Mouse (Mus musculus) hindbrain, embryonic 14.5 days (tissue): ENCODE results near the gene Slc2a10. TPM values are rescaled to one million over a fixed set of nuclear protein-coding genes. Genes with fewer than 3 reads are reported as not detected.

Experiments
- ATAC-seq: fragments of 200-750 bp; cut with Nextera tagmentation; 2 replicates; pipeline ENCODE4 v1.8.0; 2017; ENCODE audit warnings: moderate number of reproducible peaks, mild to moderate bottlenecking, moderate TSS enrichment, moderate library complexity; ENCODE audit not compliant: low FRiP score
- DNase-seq: peaks from one replicate; pipeline ENCODE4 v3.0.0-alpha.2; 2015; ENCODE audit warnings: low spot score
- H3K27ac ChIP-seq: fragments of 300-500 bp; sonication (generic); 2 replicates; pipeline ENCODE4 v1.5.1; 2014; ENCODE audit warnings: mild to moderate bottlenecking, moderate library complexity
- H3K27me3 ChIP-seq: fragments of 300-500 bp; sonication (generic); 2 replicates; pipeline ENCODE4 v1.6.1; 2014; ENCODE audit warnings: mild to moderate bottlenecking, low read length, mixed read lengths; ENCODE audit not compliant: control insufficient read depth, insufficient read depth
- H3K36me3 ChIP-seq: fragments of 300-500 bp; sonication (generic); replicated peaks from 2 replicates; pipeline ENCODE4 v1.6.1; 2014; ENCODE audit not compliant: control insufficient read depth, insufficient read depth
- H3K4me1 ChIP-seq: fragments of 300-500 bp; sonication (generic); replicated peaks from 2 replicates; pipeline ENCODE4 v1.6.1; 2014; ENCODE audit warnings: antibody characterized with exemption, low read length, mixed read lengths; ENCODE audit not compliant: control insufficient read depth, insufficient read depth
- H3K4me2 ChIP-seq: fragments of 300-500 bp; sonication (generic); replicated peaks from 2 replicates; pipeline ENCODE4 v1.6.1; 2014; ENCODE audit warnings: mild to moderate bottlenecking, moderate library complexity
- H3K4me3 ChIP-seq: fragments of 300-500 bp; sonication (generic); replicated peaks from 2 replicates; pipeline ENCODE4 v1.5.1; 2014; ENCODE audit warnings: mild to moderate bottlenecking, low read length
- H3K9ac ChIP-seq: fragments of 300-500 bp; sonication (generic); 2 replicates; pipeline ENCODE4 v1.6.1; 2014
- H3K9me3 ChIP-seq: fragments of 300-500 bp; sonication (generic); 2 replicates; pipeline ENCODE4 v1.6.1; 2016; ENCODE audit warnings: low read length; ENCODE audit not compliant: control insufficient read depth
- WGBS: fragments of 180-500 bp; shearing (Covaris S2); extraction: QIAGEN DNeasy Blood & Tissue Kit; methylation state at CpG from one replicate; pipeline ENCODE4 v1.1.7; 2014; 5-methylcytosine and 5-hydroxymethylcytosine counted together
- polyA plus RNA-seq: library from polyadenylated mRNA; unstranded; fragments of >200 nt; fragmentation: Nextera tagmentation; extraction: Ambion mirVana; gene quantifications from 2 replicates; pipeline ENCODE4 v1.2.1, GENCODE M21; 2014

The Slc2a10 gene
- polyA plus RNA-seq, 1 experiment from 2014 or later = 2.2 TPM

- 0 out of 2 replicates have a peak, but pooled peaks cover 11% of the 10 kb centered on the region for H3K27me3 ChIP-seq
- DNase-seq = no peak
- H3K9me3 ChIP-seq = no peaks in the 10 kb centered on the region
- 54% methylated on average over 5 of the region's 5 CpGs for WGBS
- no peak for ATAC-seq
- H3K36me3 ChIP-seq = no peaks in the 10 kb centered on the region
- no peaks in the 10 kb centered on the region for H3K4me1 ChIP-seq
- no peak overlapping the region for H3K27ac ChIP-seq
- no peak overlapping the region for H3K4me3 ChIP-seq
- H3K4me2 ChIP-seq = no peak overlapping the region
- no peak overlapping the region for H3K9ac ChIP-seq
Measured at GRCm38 (mm10) chr2:165475850-165476249, 27.7 kb upstream of the Slc2a10 start.

GRCm38 (mm10) chr2:165482003-165482402 is 21.6 kb upstream of the Slc2a10 start:
- no peak for DNase-seq
- no peaks in the 10 kb centered on the region for H3K4me1 ChIP-seq
- no peaks in the 10 kb centered on the region for H3K27me3 ChIP-seq
- H3K4me3 ChIP-seq = no peak overlapping the region
- H3K4me2 ChIP-seq = no peak overlapping the region
- H3K9ac ChIP-seq = no peak overlapping the region
- H3K27ac ChIP-seq = no peak overlapping the region
- WGBS = 62% methylated on average over 8 of the region's 8 CpGs
- no peaks in the 10 kb centered on the region for H3K9me3 ChIP-seq
- no peak for ATAC-seq
- no peaks in the 10 kb centered on the region for H3K36me3 ChIP-seq

- peaks cover 8% of the 10 kb centered on the region for H3K36me3 ChIP-seq
- WGBS = 65% methylated on average over 6 of the region's 6 CpGs
- H3K27me3 ChIP-seq = no peaks in the 10 kb centered on the region
- H3K4me3 ChIP-seq = no peak overlapping the region
- no peaks in the 10 kb centered on the region for H3K9me3 ChIP-seq
- H3K9ac ChIP-seq = no peak overlapping the region
- H3K4me2 ChIP-seq = no peak overlapping the region
- no peak overlapping the region for H3K27ac ChIP-seq
- DNase-seq = no peak
- H3K4me1 ChIP-seq = no peaks in the 10 kb centered on the region
- ATAC-seq = no peak
Measured at GRCm38 (mm10) chr2:165484152-165484551, 19.4 kb upstream of the Slc2a10 start.

- no peak overlapping the region for H3K4me2 ChIP-seq
- H3K36me3 ChIP-seq = peaks cover 25% of the 10 kb centered on the region
- no peak overlapping the region for H3K27ac ChIP-seq
- H3K4me1 ChIP-seq = no peaks in the 10 kb centered on the region
- WGBS = 76% methylated on average over 3 of the region's 3 CpGs
- DNase-seq (no peak), ATAC-seq (no peak; the same call in 1 of the 2 replicates)
- H3K4me3 ChIP-seq = no peak overlapping the region
- no peaks in the 10 kb centered on the region for H3K9me3 ChIP-seq
- no peak overlapping the region for H3K9ac ChIP-seq
- no peaks in the 10 kb centered on the region for H3K27me3 ChIP-seq
Measured at GRCm38 (mm10) chr2:165485826-165486225, 17.8 kb upstream of the Slc2a10 start.

GRCm38 (mm10) chr2:165486401-165486800 is 17.2 kb upstream of the Slc2a10 start:
- H3K27me3 ChIP-seq = no peaks in the 10 kb centered on the region
- no peaks in the 10 kb centered on the region for H3K4me1 ChIP-seq
- no peak overlapping the region for H3K9ac ChIP-seq
- no peak overlapping the region for H3K4me3 ChIP-seq
- H3K36me3 ChIP-seq = peaks cover 26% of the 10 kb centered on the region
- peak; percentile 34; the same call in 1 of the 2 replicates for ATAC-seq
- H3K4me2 ChIP-seq = no peak overlapping the region
- no peaks in the 10 kb centered on the region for H3K9me3 ChIP-seq
- WGBS = 66% methylated on average over 5 of the region's 5 CpGs
- no peak for DNase-seq
- no peak overlapping the region for H3K27ac ChIP-seq

GRCm38 (mm10) chr2:165486881-165487535 is 16.6 kb upstream of the Slc2a10 start:
- Histone ChIP-seq H3K27me3 (no peaks in the 10 kb centered on the region), H3K9ac (no peak overlapping the region), H3K4me1 (peaks cover 1% of the 10 kb centered on the region), H3K27ac (no peak overlapping the region), H3K9me3 (no peaks in the 10 kb centered on the region), H3K36me3 (peaks cover 26% of the 10 kb centered on the region), H3K4me3 (no peak overlapping the region), H3K4me2 (no peak overlapping the region)
- ATAC-seq = peak; percentile 51; the same call in 1 of the 2 replicates
- peak; percentile 66 for DNase-seq
- WGBS = 23% methylated on average over 8 of the region's 8 CpGs

GRCm38 (mm10) chr2:165492648-165493553 is 10.7 kb upstream of the Slc2a10 start, which contains the start of gene Trp53rka:
Gene Trp53rka, minus strand, starts transcription at chr2:165493324.
- peaks cover 12% of the 10 kb centered on the region for H3K4me1 ChIP-seq
- no peaks in the 10 kb centered on the region for H3K9me3 ChIP-seq
- peak within 1 kb of the TSS; percentile 89 for H3K9ac ChIP-seq
- H3K36me3 ChIP-seq = peaks cover 26% of the 10 kb centered on the region
- no peaks in the 10 kb centered on the region for H3K27me3 ChIP-seq
- ATAC-seq (peak; percentile 87), DNase-seq (peak; percentile 83)
- peak within 1 kb of the TSS; percentile 71 for H3K4me2 ChIP-seq
- WGBS = under 1% methylated on average over 84 of the region's 84 CpGs
- peak within 1 kb of the TSS; percentile 81 for H3K4me3 ChIP-seq
- H3K27ac ChIP-seq = peak within 1 kb of the TSS; percentile 82

GRCm38 (mm10) chr2:165493587-165494210 is 9.9 kb upstream of the Slc2a10 start:
- DNase-seq = peak; percentile 44
- 6% methylated on average over 17 of the region's 17 CpGs for WGBS

GRCm38 (mm10) chr2:165494495-165494894 is 9.1 kb upstream of the Slc2a10 start:
- H3K27me3 ChIP-seq = no peaks in the 10 kb centered on the region
- ATAC-seq (no peak), DNase-seq (no peak)
- H3K36me3 ChIP-seq = peaks cover 14% of the 10 kb centered on the region
- peak overlapping the region; percentile 59 for H3K27ac ChIP-seq
- H3K9ac ChIP-seq = no peak overlapping the region
- H3K9me3 ChIP-seq = no peaks in the 10 kb centered on the region
- H3K4me3 ChIP-seq = no peak overlapping the region
- 35% methylated on average over 2 of the region's 2 CpGs for WGBS
- H3K4me2 ChIP-seq = peak overlapping the region; percentile 71; the same call in 1 of the 2 replicates
- H3K4me1 ChIP-seq = peaks cover 12% of the 10 kb centered on the region

More at GRCm38 (mm10) chr2:165493587-165494210, 9.9 kb upstream of the Slc2a10 start:
- Histone ChIP-seq H3K4me1 (peaks cover 12% of the 10 kb centered on the region), H3K36me3 (peaks cover 22% of the 10 kb centered on the region), H3K4me3 (peak overlapping the region; percentile 81), H3K9ac (peak overlapping the region; percentile 89), H3K4me2 (peak overlapping the region; percentile 71), H3K9me3 (no peaks in the 10 kb centered on the region), H3K27me3 (no peaks in the 10 kb centered on the region), H3K27ac (peak overlapping the region; percentile 82)
- ATAC-seq = peak; percentile 44
